Mouse (Mus musculus): ENCODE data around the gene Gcc1. TPM values are rescaled to one million over a fixed set of nuclear protein-coding genes. Genes with fewer than 3 reads are reported as not detected.

Gcc1 gene
- total RNA-seq (2012; rRNA removed): 7.9 and 8.7 TPM in 2 replicates

DNA sequence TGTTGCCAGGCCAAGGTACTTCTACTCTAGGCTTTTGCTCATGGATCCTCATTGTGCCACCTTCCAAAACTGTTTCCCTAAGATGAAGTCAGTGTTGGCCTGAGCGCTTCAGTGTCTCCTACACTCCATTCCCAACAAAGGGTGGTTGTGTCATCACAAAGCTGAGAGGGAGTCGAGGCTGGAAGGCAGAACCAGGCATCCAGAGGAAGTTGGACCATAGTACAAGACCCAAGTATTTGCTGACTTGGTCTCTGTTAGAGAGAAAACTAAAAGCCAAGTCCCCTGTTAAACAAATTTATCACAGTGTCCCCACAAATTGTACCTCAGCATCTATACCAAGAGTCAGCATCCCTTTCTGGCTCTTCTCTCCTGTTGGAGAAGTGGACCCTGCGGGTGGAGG lies at the start of gene Gcc1:
Gene Gcc1, minus strand, starts transcription at position 101 of the 400 bp plus-strand sequence.
- TF ChIP-seq HCFC1 (IDR thresholded peaks at IDR 0.05; ENCODE audit: borderline replicate concordance, insufficient read depth, low read length) (no peak), CHD2 (IDR thresholded peaks at IDR 0.05; ENCODE audit: low read depth, low read length) (no peak), ZC3H11A (IDR thresholded peaks at IDR 0.05; ENCODE audit: borderline replicate concordance, low read depth, low read length) (no peak), ZNF384 (IDR thresholded peaks at IDR 0.05; ENCODE audit: low read depth, low read length) (no peak), MAFK (IDR thresholded peaks at IDR 0.05; ENCODE audit: insufficient read depth, low read depth, low read length) (no peak)

GRCm38 (mm10) chr6:28474839-28475238 lies 46.6 kb upstream of the Gcc1 start, which contains the start of gene Snd1:
Gene Snd1, plus strand, starts transcription at chr6:28475139.
- DNase-seq (ENCODE audit: low read depth, low spot score): no peak
- Histone ChIP-seq H3K36me3 (ENCODE audit: control insufficient read depth, insufficient read depth, low read length, poor library complexity, severe bottlenecking) (0 out of 2 replicates have a peak, but pooled peaks cover 2% of the 10 kb centered on the region), H3K4me1 (ENCODE audit: control insufficient read depth in 2 of 2, insufficient read depth in 2 of 2, low read length in 2 of 2, poor library complexity in 1 of 2) (no peaks in the 10 kb centered on the region), H3K27ac (ENCODE audit: insufficient read depth, low read depth, low read length, poor library complexity, severe bottlenecking) (no peak within 1 kb of the TSS), H3K4me3 (ENCODE audit: insufficient read depth in 1 of 2, low read depth in 1 of 2, low read length in 2 of 2, poor library complexity in 1 of 2, severe bottlenecking in 1 of 2) (no peak within 1 kb of the TSS), H3K9ac (ENCODE audit: insufficient read depth, low read depth, low read length, poor library complexity, severe bottlenecking) (no peak within 1 kb of the TSS), H3K9me3 (ENCODE audit: control insufficient read depth, insufficient read depth, low read depth, low read length) (no peaks in the 10 kb centered on the region)
- in situ Hi-C loops (cut with MboI; ENCODE audit: low sequenced_read_pairs in 2 of 2, unreplicated experiment in 2 of 2): no loop called here
- no peak for TF ChIP-seq ZNF384 (IDR thresholded peaks at IDR 0.05; ENCODE audit: low read depth, low read length)
- TF ChIP-seq ZC3H11A (IDR thresholded peaks at IDR 0.05; ENCODE audit: borderline replicate concordance, low read depth, low read length): no peak
- TF ChIP-seq CHD2 (IDR thresholded peaks at IDR 0.05; ENCODE audit: low read depth, low read length): no peak
- TF ChIP-seq MAFK (IDR thresholded peaks at IDR 0.05; ENCODE audit: insufficient read depth, low read depth, low read length): no peak
- no peak for TF ChIP-seq HCFC1 (IDR thresholded peaks at IDR 0.05; ENCODE audit: borderline replicate concordance, insufficient read depth, low read length)

More for the DNA sequence above, at the start of gene Gcc1:
- Histone ChIP-seq H3K4me1 (ENCODE audit: control insufficient read depth in 2 of 2, insufficient read depth in 2 of 2, low read length in 2 of 2, poor library complexity in 1 of 2) (0 out of 4 replicates have a peak, but pooled peaks cover 0 to 2% of the 10 kb centered on the region in 2 experiments), H3K36me3 (ENCODE audit: control insufficient read depth, insufficient read depth, low read length, poor library complexity, severe bottlenecking) (peaks cover 7% of the 10 kb centered on the region; the same call in 1 of the 2 replicates), H3K9ac (ENCODE audit: insufficient read depth, low read depth, low read length, poor library complexity, severe bottlenecking) (no peak within 1 kb of the TSS), H3K9me3 (ENCODE audit: control insufficient read depth, insufficient read depth, low read depth, low read length) (no peaks in the 10 kb centered on the region), H3K27ac (ENCODE audit: insufficient read depth, low read depth, low read length, poor library complexity, severe bottlenecking) (no peak within 1 kb of the TSS), H3K4me3 (ENCODE audit: insufficient read depth in 1 of 2, low read depth in 1 of 2, low read length in 2 of 2, poor library complexity in 1 of 2, severe bottlenecking in 1 of 2) (no peak within 1 kb of the TSS)
- DNase-seq (ENCODE audit: low read depth, low spot score): no peak
- in situ Hi-C loops (cut with MboI; ENCODE audit: low sequenced_read_pairs in 2 of 2, unreplicated experiment in 2 of 2): no loop called here

DNA sequence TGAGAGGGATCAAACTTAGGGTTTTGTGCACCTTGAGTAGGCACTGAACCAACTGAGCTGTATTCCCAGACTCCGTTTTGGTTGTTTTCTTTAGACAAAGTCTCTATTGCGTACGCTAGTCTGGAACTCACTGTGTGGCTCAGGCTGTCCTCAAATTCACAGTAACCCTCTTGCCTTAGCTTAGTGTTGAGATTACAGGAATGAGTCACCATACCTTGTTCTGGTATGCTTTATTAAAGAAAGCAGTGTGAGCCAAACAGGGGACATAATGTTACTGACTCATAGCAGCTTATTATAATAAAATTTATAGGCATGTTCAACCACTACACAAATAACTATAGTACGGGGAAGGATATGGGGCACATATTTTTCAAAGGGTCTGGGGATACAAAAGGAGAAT lies 46.0 kb upstream of the Gcc1 start:
- H3K4me1 ChIP-seq (ENCODE audit: control insufficient read depth in 2 of 2, insufficient read depth in 2 of 2, low read length in 2 of 2, poor library complexity in 1 of 2): no peaks in the 10 kb centered on the region
- in situ Hi-C loops (cut with MboI; ENCODE audit: low sequenced_read_pairs in 2 of 2, unreplicated experiment in 2 of 2): no loop called here
- TF ChIP-seq CHD2 (IDR thresholded peaks at IDR 0.05; ENCODE audit: low read depth, low read length) (no peak), ZNF384 (IDR thresholded peaks at IDR 0.05; ENCODE audit: low read depth, low read length) (no peak)
- no peak overlapping the region for H3K9ac ChIP-seq (ENCODE audit: insufficient read depth, low read depth, low read length, poor library complexity, severe bottlenecking)
- DNase-seq (ENCODE audit: low read depth, low spot score): no peak
- H3K36me3 ChIP-seq (ENCODE audit: control insufficient read depth, insufficient read depth, low read length, poor library complexity, severe bottlenecking): 0 out of 2 replicates have a peak, but pooled peaks cover 2% of the 10 kb centered on the region
- H3K9me3 ChIP-seq (ENCODE audit: control insufficient read depth, insufficient read depth, low read depth, low read length): no peaks in the 10 kb centered on the region
- H3K27ac ChIP-seq (ENCODE audit: insufficient read depth, low read depth, low read length, poor library complexity, severe bottlenecking): no peak overlapping the region
- H3K4me3 ChIP-seq (ENCODE audit: insufficient read depth in 1 of 2, low read depth in 1 of 2, low read length in 2 of 2, poor library complexity in 1 of 2, severe bottlenecking in 1 of 2): no peak overlapping the region

- Histone ChIP-seq H3K4me3 (ENCODE audit: insufficient read depth in 1 of 2, low read depth in 1 of 2, low read length in 2 of 2, poor library complexity in 1 of 2, severe bottlenecking in 1 of 2) (no peak overlapping the region), H3K9me3 (ENCODE audit: control insufficient read depth, insufficient read depth, low read depth, low read length) (no peaks in the 10 kb centered on the region), H3K4me1 (ENCODE audit: control insufficient read depth in 2 of 2, insufficient read depth in 2 of 2, low read length in 2 of 2, poor library complexity in 1 of 2) (no peaks in the 10 kb centered on the region), H3K27ac (ENCODE audit: insufficient read depth, low read depth, low read length, poor library complexity, severe bottlenecking) (no peak overlapping the region), H3K9ac (ENCODE audit: insufficient read depth, low read depth, low read length, poor library complexity, severe bottlenecking) (no peak overlapping the region), H3K36me3 (ENCODE audit: control insufficient read depth, insufficient read depth, low read length, poor library complexity, severe bottlenecking) (no peaks in the 10 kb centered on the region)
- DNase-seq (ENCODE audit: low read depth, low spot score): no peak
- in situ Hi-C loops (cut with MboI; ENCODE audit: low sequenced_read_pairs in 2 of 2, unreplicated experiment in 2 of 2): no loop called here
- TF ChIP-seq ZC3H11A (IDR thresholded peaks at IDR 0.05; ENCODE audit: borderline replicate concordance, low read depth, low read length) (no peak), CHD2 (IDR thresholded peaks at IDR 0.05; ENCODE audit: low read depth, low read length) (no peak), MAFK (IDR thresholded peaks at IDR 0.05; ENCODE audit: insufficient read depth, low read depth, low read length) (no peak), ZNF384 (IDR thresholded peaks at IDR 0.05; ENCODE audit: low read depth, low read length) (no peak), HCFC1 (IDR thresholded peaks at IDR 0.05; ENCODE audit: borderline replicate concordance, insufficient read depth, low read length) (no peak)
Observed at GRCm38 (mm10) chr6:28471284-28472035, 43.3 kb upstream of the Gcc1 start.

All from ES-E14 (cell line).